Mouse (Mus musculus): Measurements from ENCODE around the gene Ppp1r27.

DNA sequence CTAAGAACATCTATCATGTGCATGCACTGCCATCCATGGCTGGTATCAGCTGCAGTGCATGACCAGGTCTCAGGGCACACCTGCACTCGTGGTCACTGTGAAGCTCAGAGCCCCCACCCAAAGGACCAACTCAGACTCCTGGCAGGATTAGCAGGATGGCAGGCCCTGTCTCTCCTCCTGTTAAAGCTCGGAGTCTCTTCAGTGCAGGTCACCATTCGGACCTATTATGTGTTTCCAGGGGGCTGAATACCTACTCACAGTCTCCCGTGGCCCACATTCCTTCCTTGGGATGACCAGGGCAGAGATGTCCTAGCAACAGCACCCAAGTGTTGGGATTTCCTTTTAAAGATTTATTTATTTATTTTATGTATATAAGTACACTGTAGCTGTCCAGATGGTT lies 33.8 kb downstream of the Ppp1r27 start:
- TF ChIP-seq POLR2A (IDR thresholded peaks at IDR 0.05; ENCODE audit: insufficient read depth, low read depth, low read length): no peak
- TF ChIP-seq CTCF (IDR thresholded peaks at IDR 0.05): no peak
- no peak for TF ChIP-seq EP300 (IDR thresholded peaks at IDR 0.05; ENCODE audit: insufficient read depth, low read depth, low read length)

Data from heart, adult 2 months (tissue).